Comparison of ENCODE assay signal across 15 mouse cellular contexts in genomic region chr2:145825221-145825620, GRCm38 (mm10).
"Had no signal": no experiment of that assay in that cellular context is flagged by ENCODE, and none has a peak within 500 bp of the region (broad histone marks: within the 10 kb centered on the region; RNA-seq: fewer than 3 reads in every experiment).

No protein-coding gene starts in this region.

- H3K4me3 ChIP-seq: left cerebral cortex, adult 2 months; lung, embryonic 15.5 days had no signal

- H3K27me3 ChIP-seq: lung, embryonic 15.5 days had no signal

- H3K9me3 ChIP-seq: lung, embryonic 15.5 days had no signal

- H3K9ac ChIP-seq: liver, embryonic 14.5 days; lung, embryonic 15.5 days had no signal

- DNase-seq: kidney, adult 18-20 months; kidney, adult 9 months; kidney, postnatal 14 days; kidney, postnatal 4 days; layer of hippocampus, postnatal 36 days; midbrain, embryonic 14.5 days; thymus, adult 2 months; thymus, postnatal 14 days; thymus, postnatal 4 days had no signal

- H3K36me3 ChIP-seq: lung, embryonic 15.5 days had no signal

- ATAC-seq: inflammation-experienced regulatory T-cells, adult 6 months; intestine, embryonic 16.5 days had no signal

- H3K4me2 ChIP-seq: lung, embryonic 15.5 days; midbrain, embryonic 11.5 days had no signal

- H3K27ac ChIP-seq: left cerebral cortex, adult 2 months; liver, embryonic 14.5 days; lung, embryonic 15.5 days had no signal
